Mouse (Mus musculus) kidney, embryonic 15.5 days (tissue): Measurements from ENCODE around the gene Diaph2. TPM values are rescaled to one million over a fixed set of nuclear protein-coding genes. Genes with fewer than 3 reads are reported as not detected.
"Not testable (repeated sequence)": the region's sequence is repeated elsewhere in the genome, so short reads cannot be mapped to it uniquely, and the experiment has no call there.

Experiments used
- ATAC-seq: fragments of 200-750 bp; cut with Nextera tagmentation; replicated peaks from 2 replicates; pipeline ENCODE4 v1.8.0; 2017; ENCODE audit warnings: moderate TSS enrichment; ENCODE audit not compliant: low FRiP score
- H3K27ac ChIP-seq: fragments of 300-500 bp; sonication (generic); 2 replicates; pipeline ENCODE4 v1.5.1; 2015; ENCODE audit warnings: mild to moderate bottlenecking, inconsistent platforms
- H3K27me3 ChIP-seq: fragments of 300-500 bp; sonication (generic); 2 replicates; pipeline ENCODE4 v1.6.1; 2015; ENCODE audit warnings: inconsistent platforms
- H3K36me3 ChIP-seq: fragments of 300-500 bp; sonication (generic); 2 replicates; pipeline ENCODE4 v1.6.1; 2015; ENCODE audit warnings: inconsistent platforms
- H3K4me1 ChIP-seq: fragments of 300-500 bp; sonication (generic); 2 replicates; pipeline ENCODE4 v1.6.1; 2015; ENCODE audit warnings: inconsistent platforms
- H3K4me2 ChIP-seq: fragments of 300-500 bp; sonication (generic); 2 replicates; pipeline ENCODE4 v1.6.1; 2015; ENCODE audit warnings: moderate library complexity, mild to moderate bottlenecking, inconsistent platforms
- H3K4me3 ChIP-seq: fragments of 300-500 bp; sonication (generic); replicated peaks from 2 replicates; pipeline ENCODE4 v1.5.1; 2015; ENCODE audit warnings: mild to moderate bottlenecking, inconsistent platforms
- H3K9ac ChIP-seq: fragments of 300-500 bp; sonication (generic); 2 replicates; pipeline ENCODE4 v1.6.1; 2015; ENCODE audit warnings: mild to moderate bottlenecking, inconsistent platforms
- H3K9me3 ChIP-seq: fragments of 300-500 bp; sonication (generic); replicated peaks from 2 replicates; pipeline ENCODE4 v1.6.1; 2016; ENCODE audit warnings: inconsistent platforms
- WGBS: fragments of 180-500 bp; shearing (Covaris S2); methylation state at CpG from one replicate; pipeline ENCODE4 v1.1.7; 2015; ENCODE audit warnings: mixed read lengths; 5-methylcytosine and 5-hydroxymethylcytosine counted together
- polyA plus RNA-seq: library from polyadenylated mRNA; unstranded; fragments of >200 nt; fragmentation: Nextera tagmentation; extraction: Ambion mirVana; gene quantifications from 2 replicates; pipeline ENCODE4 v1.2.1, GENCODE M21; 2015

Gene Diaph2
- polyA plus RNA-seq, 1 experiment from 2014 or later = 5.1 TPM

GRCm38 (mm10) chrX:129884465-129884864 is 134.9 kb downstream of the Diaph2 start:
- no peak overlapping the region for H3K27ac ChIP-seq
- H3K9me3 ChIP-seq = no peaks in the 10 kb centered on the region
- no peak overlapping the region for H3K4me3 ChIP-seq
- no peak overlapping the region for H3K4me2 ChIP-seq
- ATAC-seq = no peak
- WGBS = 13% methylated on average over 3 of the region's 3 CpGs
- H3K4me1 ChIP-seq = no peaks in the 10 kb centered on the region
- H3K9ac ChIP-seq = no peak overlapping the region
- H3K27me3 ChIP-seq = no peaks in the 10 kb centered on the region
- H3K36me3 ChIP-seq = no peaks in the 10 kb centered on the region

GRCm38 (mm10) chrX:129925806-129926205 is 176.3 kb downstream of the Diaph2 start:
- WGBS = 82% methylated on average over 2 of the region's 2 CpGs
- no peak for ATAC-seq

GRCm38 (mm10) chrX:129974816-129975215 is 225.3 kb downstream of the Diaph2 start:
- H3K4me1 ChIP-seq = no peaks in the 10 kb centered on the region
- H3K9me3 ChIP-seq = no peaks in the 10 kb centered on the region
- no peaks in the 10 kb centered on the region for H3K27me3 ChIP-seq
- no peak for ATAC-seq
- H3K36me3 ChIP-seq = no peaks in the 10 kb centered on the region
- 64% methylated on average over 4 of the region's 4 CpGs for WGBS
- H3K27ac ChIP-seq = no peak overlapping the region
- H3K4me3 ChIP-seq = no peak overlapping the region
- H3K4me2 ChIP-seq = no peak overlapping the region
- H3K9ac ChIP-seq = no peak overlapping the region

More at GRCm38 (mm10) chrX:129925806-129926205, 176.3 kb downstream of the Diaph2 start:
- Histone ChIP-seq H3K4me2 (no peak overlapping the region), H3K4me3 (no peak overlapping the region), H3K9ac (no peak overlapping the region), H3K27ac (no peak overlapping the region), H3K4me1 (no peaks in the 10 kb centered on the region), H3K27me3 (no peaks in the 10 kb centered on the region), H3K9me3 (no peaks in the 10 kb centered on the region), H3K36me3 (no peaks in the 10 kb centered on the region)

GRCm38 (mm10) chrX:130008210-130008609 is 258.7 kb downstream of the Diaph2 start:
- no peak for ATAC-seq
- H3K9ac ChIP-seq = no peak overlapping the region
- no peak overlapping the region for H3K4me3 ChIP-seq
- no peaks in the 10 kb centered on the region for H3K9me3 ChIP-seq
- H3K27ac ChIP-seq = no peak overlapping the region
- no peaks in the 10 kb centered on the region for H3K4me1 ChIP-seq
- no peak overlapping the region for H3K4me2 ChIP-seq
- no peaks in the 10 kb centered on the region for H3K27me3 ChIP-seq
- no peaks in the 10 kb centered on the region for H3K36me3 ChIP-seq

- Histone ChIP-seq H3K4me1 (no peaks in the 10 kb centered on the region), H3K4me3 (no peak overlapping the region), H3K9me3 (no peaks in the 10 kb centered on the region), H3K27ac (no peak overlapping the region), H3K4me2 (no peak overlapping the region), H3K27me3 (no peaks in the 10 kb centered on the region), H3K36me3 (no peaks in the 10 kb centered on the region), H3K9ac (no peak overlapping the region)
- ATAC-seq = no peak
- WGBS = 64% methylated on average over 1 of the region's 1 CpGs
Measured at GRCm38 (mm10) chrX:130019735-130020134, 270.2 kb downstream of the Diaph2 start.

GRCm38 (mm10) chrX:130044525-130044924 is 295.0 kb downstream of the Diaph2 start:
- Histone ChIP-seq H3K27ac (no peak overlapping the region), H3K36me3 (no peaks in the 10 kb centered on the region), H3K27me3 (no peaks in the 10 kb centered on the region), H3K4me2 (no peak overlapping the region), H3K4me3 (no peak overlapping the region), H3K9ac (no peak overlapping the region), H3K4me1 (no peaks in the 10 kb centered on the region), H3K9me3 (no peaks in the 10 kb centered on the region)
- WGBS = 65% methylated on average over 1 of the region's 1 CpGs
- no peak for ATAC-seq

GRCm38 (mm10) chrX:130149216-130149615 is 399.7 kb downstream of the Diaph2 start:
- H3K9me3 ChIP-seq = no peaks in the 10 kb centered on the region
- H3K4me3 ChIP-seq = no peak overlapping the region
- no peaks in the 10 kb centered on the region for H3K4me1 ChIP-seq
- H3K27ac ChIP-seq = no peak overlapping the region
- no peak for ATAC-seq
- no peak overlapping the region for H3K4me2 ChIP-seq
- H3K36me3 ChIP-seq = no peaks in the 10 kb centered on the region
- H3K9ac ChIP-seq = no peak overlapping the region
- no peaks in the 10 kb centered on the region for H3K27me3 ChIP-seq

- no peaks in the 10 kb centered on the region for H3K4me1 ChIP-seq
- no peaks in the 10 kb centered on the region for H3K36me3 ChIP-seq
- WGBS = 88% methylated on average over 1 of the region's 1 CpGs
- ATAC-seq = no peak
- no peaks in the 10 kb centered on the region for H3K9me3 ChIP-seq
- H3K27ac ChIP-seq = no peak overlapping the region
- H3K9ac ChIP-seq = no peak overlapping the region
- no peak overlapping the region for H3K4me2 ChIP-seq
- H3K27me3 ChIP-seq = no peaks in the 10 kb centered on the region
- H3K4me3 ChIP-seq = no peak overlapping the region
Measured at GRCm38 (mm10) chrX:130152164-130152563, 402.6 kb downstream of the Diaph2 start.

GRCm38 (mm10) chrX:130173126-130173525 is 423.6 kb downstream of the Diaph2 start:
- H3K4me2 ChIP-seq = no peak overlapping the region
- no peak overlapping the region for H3K4me3 ChIP-seq
- 79% methylated on average over 2 of the region's 2 CpGs for WGBS
- H3K27ac ChIP-seq = no peak overlapping the region
- H3K9ac ChIP-seq = no peak overlapping the region
- H3K36me3 ChIP-seq = no peaks in the 10 kb centered on the region
- H3K4me1 ChIP-seq = no peaks in the 10 kb centered on the region
- no peak for ATAC-seq
- H3K9me3 ChIP-seq = no peaks in the 10 kb centered on the region
- H3K27me3 ChIP-seq = no peaks in the 10 kb centered on the region

- Histone ChIP-seq H3K27me3 (no peaks in the 10 kb centered on the region), H3K9me3 (no peaks in the 10 kb centered on the region), H3K36me3 (no peaks in the 10 kb centered on the region), H3K4me3 (no peak overlapping the region), H3K9ac (no peak overlapping the region), H3K27ac (no peak overlapping the region), H3K4me2 (no peak overlapping the region), H3K4me1 (no peaks in the 10 kb centered on the region)
- no peak for ATAC-seq
- 76% methylated on average over 1 of the region's 1 CpGs for WGBS
Measured at GRCm38 (mm10) chrX:130187891-130188290, 438.3 kb downstream of the Diaph2 start.

GRCm38 (mm10) chrX:130188449-130188848 is 438.9 kb downstream of the Diaph2 start:
- Histone ChIP-seq H3K9me3 (no peaks in the 10 kb centered on the region), H3K9ac (no peak overlapping the region), H3K4me3 (no peak overlapping the region), H3K27ac (no peak overlapping the region), H3K4me2 (no peak overlapping the region), H3K4me1 (no peaks in the 10 kb centered on the region), H3K27me3 (no peaks in the 10 kb centered on the region), H3K36me3 (no peaks in the 10 kb centered on the region)
- ATAC-seq = no peak
- WGBS = 79% methylated on average over 2 of the region's 2 CpGs

- Histone ChIP-seq H3K4me3 (no peak overlapping the region), H3K27ac (no peak overlapping the region)
Measured at GRCm38 (mm10) chrX:130189250-130189649, 439.7 kb downstream of the Diaph2 start.

GRCm38 (mm10) chrX:130197412-130197811 is 447.9 kb downstream of the Diaph2 start:
- 87% methylated on average over 3 of the region's 3 CpGs for WGBS
- not testable (repeated sequence) for H3K4me2 ChIP-seq, H3K4me3 ChIP-seq, H3K36me3 ChIP-seq, H3K9me3 ChIP-seq, H3K27me3 ChIP-seq, H3K4me1 ChIP-seq, H3K9ac ChIP-seq, H3K27ac ChIP-seq, ATAC-seq

More at GRCm38 (mm10) chrX:130189250-130189649, 439.7 kb downstream of the Diaph2 start:
- Histone ChIP-seq H3K9me3 (no peaks in the 10 kb centered on the region), H3K27me3 (no peaks in the 10 kb centered on the region), H3K36me3 (no peaks in the 10 kb centered on the region), H3K9ac (no peak overlapping the region), H3K4me1 (no peaks in the 10 kb centered on the region), H3K4me2 (no peak overlapping the region)
- no peak for ATAC-seq
